ENCODE assay signal across 27 mouse cellular contexts in genomic region chr7:128267813-128268212, GRCm38 (mm10). TPM values are rescaled to one million over a fixed set of nuclear protein-coding genes. Genes with fewer than 3 reads are reported as not detected.
DNase-seq lines count a peak whose midpoint lies in the region; ATAC-seq and TF ChIP-seq lines count a peak whose summit lies in the region.
"Had no signal": no experiment of that assay in that cellular context is flagged by ENCODE, and none has a peak within 500 bp of the region (broad histone marks: within the 10 kb centered on the region; RNA-seq: fewer than 3 reads in every experiment).

No protein-coding gene starts in this region.

- DNase-seq in forebrain, embryonic 11.5 days (ENCODE audit: low spot score) = peak; percentile 31
- DNase-seq in gastrocnemius, adult 2 months = peak; percentile 62
- no peak for DNase-seq in gastrocnemius, postnatal 4 days (ENCODE audit: low spot score in 2 of 2)
- DNase-seq in left cerebral cortex, postnatal 4 days = no peak
- DNase-seq in cerebellum, adult 9-11 months = no peak
- DNase-seq: adrenal gland, adult 8-10 months; adrenal gland, postnatal 14 days; adrenal gland, postnatal 36 days; B cell, adult 2 months; cerebellum, adult 11 months; cerebellum, adult 18-20 months; cerebellum, adult 8-10 months; cerebellum, postnatal 10 days; cerebellum, postnatal 25 days; forebrain, postnatal 0 days had no signal

- H3K9ac ChIP-seq in forebrain, embryonic 11.5 days (ENCODE audit: low read length) = no peak overlapping the region
- H3K9ac ChIP-seq in forebrain, embryonic 16.5 days (replicated peaks; ENCODE audit: low read depth, low read length) = no peak overlapping the region
- H3K9ac ChIP-seq: embryonic facial prominence, embryonic 12.5 days; forebrain, embryonic 12.5 days; forebrain, postnatal 0 days had no signal

- ATAC-seq in forebrain, embryonic 11.5 days (replicated peaks; ENCODE audit: low FRiP score) = no peak
- ATAC-seq in forebrain, embryonic 16.5 days = no peak
- ATAC-seq: activated CD4-positive, CD25-positive, alpha-beta regulatory T cell, adult 4 months; forebrain, embryonic 14.5 days; forebrain, postnatal 0 days; Patski had no signal

- intact Hi-C loops in gastrocnemius, adult 2 months (cut with DNase I) = no loop called here
- intact Hi-C loops in left cerebral cortex, postnatal 4 days (cut with DNase I) = no loop called here

- H3ac ChIP-seq in C2C12 (ENCODE audit: control insufficient read depth, insufficient read length, low read depth) = no peak overlapping the region
- no peak overlapping the region for H3ac ChIP-seq in myocyte (ENCODE audit: control insufficient read depth, insufficient read length)

- H3K79me2 ChIP-seq in C2C12 (ENCODE audit: control insufficient read depth, insufficient read depth) (no peaks in the 10 kb centered on the region), myocyte (ENCODE audit: control insufficient read depth, insufficient read depth) (no peaks in the 10 kb centered on the region)

- no peaks in the 10 kb centered on the region for H3K79me3 ChIP-seq in C2C12 (ENCODE audit: low read depth)

- no peak for TF ChIP-seq CTCF in gastrocnemius, adult 2 months (IDR thresholded peaks at IDR 0.05)
- no peak for TF ChIP-seq CTCF in C2C12 (IDR thresholded peaks at IDR 0.05; ENCODE audit: control insufficient read depth, insufficient read depth, insufficient read length)

- no peak for TF ChIP-seq POLR2A in myocyte (IDR thresholded peaks at IDR 0.05; ENCODE audit: insufficient read length, low read depth)

- no peaks in the 10 kb centered on the region for H3K9me3 ChIP-seq in forebrain, embryonic 11.5 days (ENCODE audit: control insufficient read depth, low read length)
- H3K9me3 ChIP-seq in forebrain, embryonic 16.5 days (ENCODE audit: control insufficient read depth, low read length) = no peaks in the 10 kb centered on the region
- H3K9me3 ChIP-seq: embryonic facial prominence, embryonic 10.5 days; embryonic facial prominence, embryonic 12.5 days; forebrain, embryonic 12.5 days; G1E had no signal

- no peaks in the 10 kb centered on the region for H3K4me1 ChIP-seq in forebrain, embryonic 11.5 days (replicated peaks; ENCODE audit: control insufficient read depth, insufficient read depth, low read length)
- H3K4me1 ChIP-seq in forebrain, embryonic 16.5 days (replicated peaks; ENCODE audit: control insufficient read depth, insufficient read depth, low read length) = no peaks in the 10 kb centered on the region
- H3K4me1 ChIP-seq: embryonic facial prominence, embryonic 10.5 days; embryonic facial prominence, embryonic 12.5 days; forebrain, embryonic 12.5 days had no signal

- no peak overlapping the region for H3K4me2 ChIP-seq in forebrain, embryonic 11.5 days (ENCODE audit: low read depth, low read length, severe bottlenecking)
- no peak overlapping the region for H3K4me2 ChIP-seq in forebrain, embryonic 16.5 days (ENCODE audit: low read length)
- H3K4me2 ChIP-seq in myocyte (ENCODE audit: low read depth) = no peak overlapping the region
- H3K4me2 ChIP-seq: embryonic facial prominence, embryonic 12.5 days; forebrain, embryonic 12.5 days had no signal

- no peak overlapping the region for H3K4me3 ChIP-seq in forebrain, embryonic 11.5 days (ENCODE audit: low read depth, low read length)
- no peak overlapping the region for H3K4me3 ChIP-seq in forebrain, embryonic 16.5 days (replicated peaks; ENCODE audit: low read length)
- H3K4me3 ChIP-seq in gastrocnemius, adult 2 months = no peak overlapping the region
- H3K4me3 ChIP-seq in C2C12 (ENCODE audit: insufficient read depth, poor library complexity, severe bottlenecking) (no peak overlapping the region), myocyte (no peak overlapping the region)
- H3K4me3 ChIP-seq: embryonic facial prominence, embryonic 10.5 days; embryonic facial prominence, embryonic 12.5 days; forebrain, embryonic 12.5 days had no signal

- H3K27me3 ChIP-seq in forebrain, embryonic 11.5 days (ENCODE audit: control insufficient read depth, insufficient read depth, low read length) = no peaks in the 10 kb centered on the region
- no peaks in the 10 kb centered on the region for H3K27me3 ChIP-seq in forebrain, embryonic 16.5 days (replicated peaks; ENCODE audit: control insufficient read depth, insufficient read depth, low read length)
- H3K27me3 ChIP-seq in C2C12 (ENCODE audit: control insufficient read depth, insufficient read depth, insufficient read length) = peaks cover 4% of the 10 kb centered on the region
- no peaks in the 10 kb centered on the region for H3K27me3 ChIP-seq in myocyte (ENCODE audit: control insufficient read depth, insufficient read depth, insufficient read length)
- H3K27me3 ChIP-seq: embryonic facial prominence, embryonic 12.5 days; forebrain, embryonic 12.5 days; Patski had no signal

- peaks cover 4% of the 10 kb centered on the region; the same call in 1 of the 2 replicates for H3K36me3 ChIP-seq in forebrain, embryonic 11.5 days (ENCODE audit: control insufficient read depth, insufficient read depth, low read length)
- H3K36me3 ChIP-seq in forebrain, embryonic 16.5 days (ENCODE audit: control insufficient read depth, insufficient read depth) = no peaks in the 10 kb centered on the region
- H3K36me3 ChIP-seq in C2C12 (ENCODE audit: control insufficient read depth, insufficient read depth) (peaks cover 8% of the 10 kb centered on the region), myocyte (ENCODE audit: control insufficient read depth, insufficient read depth) (no peaks in the 10 kb centered on the region)

- H3K27ac ChIP-seq in forebrain, embryonic 11.5 days (ENCODE audit: low read depth, low read length) = no peak overlapping the region
- no peak overlapping the region for H3K27ac ChIP-seq in forebrain, embryonic 16.5 days (ENCODE audit: low read length)
- peak overlapping the region; percentile 31; the same call in 1 of the 2 replicates for H3K27ac ChIP-seq in gastrocnemius, adult 2 months
- H3K27ac ChIP-seq: embryonic facial prominence, embryonic 10.5 days; embryonic facial prominence, embryonic 12.5 days; forebrain, embryonic 12.5 days had no signal

- WGBS in forebrain, embryonic 11.5 days = 93% methylated on average over 7 of the region's 7 CpGs
- 89% methylated on average over 7 of the region's 7 CpGs for WGBS in forebrain, embryonic 16.5 days

TF ChIP-seq in C2C12, 6 proteins besides CTCF, POLR2A, EP300 and RAD21:
- TF ChIP-seq MYOD1 (IDR thresholded peaks at IDR 0.05; ENCODE audit: control insufficient read depth, insufficient read length, low read depth) = peak; percentile 77
- TF ChIP-seq CEBPB (IDR thresholded peaks at IDR 0.05; ENCODE audit: low read depth) = no peak

TF ChIP-seq in myocyte, 11 proteins besides CTCF, POLR2A, EP300 and RAD21:
- TF ChIP-seq TCF12 (IDR thresholded peaks at IDR 0.05; ENCODE audit: insufficient read depth, poor library complexity, severe bottlenecking) (peak; percentile 27), POLR2AphosphoS2 (IDR thresholded peaks at IDR 0.05; ENCODE audit: insufficient read length, low read depth) (no peak), MYOD1 (IDR thresholded peaks at IDR 0.05; ENCODE audit: control insufficient read depth in 1 of 3, insufficient read length in 2 of 3, low read depth in 2 of 3) (peak; percentile 47 to 98 (median 94)), MYOG (IDR thresholded peaks at IDR 0.05; ENCODE audit: control insufficient read depth in 1 of 3, insufficient read depth in 1 of 3, insufficient read length in 2 of 3, low read depth in 2 of 3) (peak in 1 of 3 experiments; percentile 62), E2F4 (IDR thresholded peaks at IDR 0.05; ENCODE audit: insufficient read depth) (no peak), CEBPB (IDR thresholded peaks at IDR 0.05; ENCODE audit: insufficient read depth, poor library complexity, severe bottlenecking) (no peak)
TF ChIP-seq in myocyte: peak in this region for 3.

RNA-seq across cellular contexts. Expression of gene Slc5a2, which starts 2.4 kb away (rescaled TPM):
- 0.35 TPM in 1 of 2 replicates, not detected in the other for polyA plus RNA-seq in forebrain, embryonic 11.5 days (2014; fragmentation: Nextera tagmentation; extraction: Ambion mirVana)
- not detected in 2 replicates for polyA plus RNA-seq in forebrain, embryonic 16.5 days (2015; fragmentation: Nextera tagmentation; extraction: Ambion mirVana)
- total RNA-seq in gastrocnemius, adult 2 months (2021) = not detected
- not detected for total RNA-seq in gastrocnemius, postnatal 4 days (2021)
- polyA plus RNA-seq in C2C12 (2012; fragmentation: generic; extraction: Trizol) (not detected), myocyte (2012; fragmentation: generic; extraction: Trizol) (not detected)
- total RNA-seq in left cerebral cortex, postnatal 4 days (2021) = not detected
- total RNA-seq: adrenal gland, adult 8-10 months; adrenal gland, postnatal 14 days; adrenal gland, postnatal 36 days; forebrain, postnatal 0 days had no signal
- polyA plus RNA-seq: activated CD4-positive, CD25-positive, alpha-beta regulatory T cell, adult 4 months; cortical plate, adult 2 months; embryonic facial prominence, embryonic 14.5 days; forebrain, embryonic 12.5 days; forebrain, embryonic 14.5 days had no signal

RNA-seq across cellular contexts. Expression of gene Tgfb1i1, which starts 21.2 kb away (rescaled TPM):
- polyA plus RNA-seq in forebrain, embryonic 11.5 days (2014; fragmentation: Nextera tagmentation; extraction: Ambion mirVana) = 34.1 and 35.5 TPM in 2 replicates
- 15.0 and 16.8 TPM in 2 replicates for polyA plus RNA-seq in forebrain, embryonic 16.5 days (2015; fragmentation: Nextera tagmentation; extraction: Ambion mirVana)
- total RNA-seq in gastrocnemius, adult 2 months (2021) = 1 to 10 TPM; 5.2 to 7.6 TPM
- total RNA-seq in gastrocnemius, postnatal 4 days (2021) = 10 to 100 TPM; 47.0 to 48.0 TPM
- polyA plus RNA-seq in C2C12 (2012; fragmentation: generic; extraction: Trizol) = 110 TPM
- 58.1 TPM for polyA plus RNA-seq in myocyte (2012; fragmentation: generic; extraction: Trizol)
- 10 to 100 TPM; 36.9 to 37.6 TPM for total RNA-seq in left cerebral cortex, postnatal 4 days (2021)

RNA-seq across cellular contexts. Expression of gene 9130023H24Rik, which starts 30.0 kb away (rescaled TPM):
- polyA plus RNA-seq in forebrain, embryonic 11.5 days (2014; fragmentation: Nextera tagmentation; extraction: Ambion mirVana) = 13.2 and 13.3 TPM in 2 replicates
- 9.1 and 9.9 TPM in 2 replicates for polyA plus RNA-seq in forebrain, embryonic 16.5 days (2015; fragmentation: Nextera tagmentation; extraction: Ambion mirVana)
- 1 to 10 TPM; 1.9 to 2.1 TPM for total RNA-seq in gastrocnemius, adult 2 months (2021)
- total RNA-seq in gastrocnemius, postnatal 4 days (2021) = 1 to 10 TPM; 4.6 to 5.5 TPM
- polyA plus RNA-seq in C2C12 (2012; fragmentation: generic; extraction: Trizol) (2.1 TPM), myocyte (2012; fragmentation: generic; extraction: Trizol) (3.3 TPM)
- 1 to 10 TPM; 5.0 to 5.2 TPM for total RNA-seq in left cerebral cortex, postnatal 4 days (2021)

RNA-seq across cellular contexts. Expression of gene BC017158, which starts 30.2 kb away (rescaled TPM):
- polyA plus RNA-seq in forebrain, embryonic 11.5 days (2014; fragmentation: Nextera tagmentation; extraction: Ambion mirVana) = 23.8 and 24.9 TPM in 2 replicates
- polyA plus RNA-seq in forebrain, embryonic 16.5 days (2015; fragmentation: Nextera tagmentation; extraction: Ambion mirVana) = 12.5 and 16.4 TPM in 2 replicates
- 1 to 10 TPM; 2.3 to 3.7 TPM for total RNA-seq in gastrocnemius, adult 2 months (2021)
- 10 to 100 TPM; 17.3 to 18.0 TPM for total RNA-seq in gastrocnemius, postnatal 4 days (2021)
- 13.3 TPM for polyA plus RNA-seq in C2C12 (2012; fragmentation: generic; extraction: Trizol)
- 10.9 TPM for polyA plus RNA-seq in myocyte (2012; fragmentation: generic; extraction: Trizol)
- 10 to 100 TPM; 23.4 to 27.8 TPM for total RNA-seq in left cerebral cortex, postnatal 4 days (2021)

RNA-seq across cellular contexts. Expression of gene Armc5, which starts 30.7 kb away (rescaled TPM):
- polyA plus RNA-seq in forebrain, embryonic 11.5 days (2014; fragmentation: Nextera tagmentation; extraction: Ambion mirVana) = 11.8 and 13.3 TPM in 2 replicates
- polyA plus RNA-seq in forebrain, embryonic 16.5 days (2015; fragmentation: Nextera tagmentation; extraction: Ambion mirVana) = 10.4 and 11.2 TPM in 2 replicates
- total RNA-seq in gastrocnemius, adult 2 months (2021) = 1 to 10 TPM; 7.2 to 8.0 TPM
- 10 to 100 TPM; 12.9 TPM for total RNA-seq in gastrocnemius, postnatal 4 days (2021)
- polyA plus RNA-seq in C2C12 (2012; fragmentation: generic; extraction: Trizol) (16.7 TPM), myocyte (2012; fragmentation: generic; extraction: Trizol) (16.7 TPM)
- total RNA-seq in left cerebral cortex, postnatal 4 days (2021) = 10 to 100 TPM; 10.3 to 11.2 TPM

Comparison
In these comparisons a context has a peak if more than half of its experiments do, and no peak if none do; other contexts are left out.
1. DNase-seq: peak in forebrain, embryonic 11.5 days (single experiment) and gastrocnemius, adult 2 months (single experiment); none in gastrocnemius, postnatal 4 days (0 of 2), left cerebral cortex, postnatal 4 days (single experiment) and cerebellum, adult 9-11 months (single experiment).